Mouse (Mus musculus) CH12.LX (cell line): ENCODE results near the gene Olfr1424. TPM values are rescaled to one million over a fixed set of nuclear protein-coding genes. Genes with fewer than 3 reads are reported as not detected.

Experiments used
- DNase-seq: peaks from one replicate; pipeline ENCODE4 v3.0.0-alpha.2; 2013; ENCODE audit errors: extremely low read depth
- H3K27ac ChIP-seq: 2 replicates; pipeline ENCODE4 v1.5.1; 2012; ENCODE audit warnings: low read depth, mild to moderate bottlenecking, control low read depth, moderate library complexity; ENCODE audit not compliant: insufficient read depth
- H3K27me3 ChIP-seq: replicated peaks from 2 replicates; pipeline ENCODE3; 2012; ENCODE audit warnings: inconsistent platforms
- H3K36me3 ChIP-seq, 2 experiments: replicated peaks in 1 of 2; 2 replicates each; pipeline versions ENCODE3 to v1.6.1; 2012; ENCODE audit warnings: inconsistent platforms in 1 of 2, low read length in 1 of 2, mild to moderate bottlenecking in 1 of 2, mixed read lengths in 1 of 2, moderate library complexity in 1 of 2; ENCODE audit not compliant: control insufficient read depth in 1 of 2, insufficient read depth in 1 of 2
- H3K4me1 ChIP-seq, 2 experiments: 2 replicates each; pipeline ENCODE4 v1.6.1; 2012; ENCODE audit warnings: inconsistent platforms in 1 of 2, moderate library complexity in 1 of 2; ENCODE audit not compliant: insufficient read depth in 2 of 2, control insufficient read depth in 1 of 2
- H3K4me2 ChIP-seq: 2 replicates; pipeline ENCODE4 v1.6.1; 2012; ENCODE audit warnings: low read depth, mild to moderate bottlenecking, control low read depth; ENCODE audit not compliant: poor library complexity, insufficient read depth, severe bottlenecking
- H3K4me3 ChIP-seq, 3 experiments: fragments of 150-350 bp in 1 of 3; sonication (generic) in 1 of 3; replicated peaks in 1 of 3; 2 replicates each; pipeline versions ENCODE3 to v1.5.1; 2011 to 2012; ENCODE audit warnings: low read depth in 2 of 3, low read length in 2 of 3, mild to moderate bottlenecking in 2 of 3, moderate library complexity in 2 of 3, control low read depth in 1 of 3, improper control_type of control experiment in 1 of 3, inconsistent platforms in 1 of 3, mixed read lengths in 1 of 3; ENCODE audit not compliant: poor library complexity in 1 of 3
- H3K79me2 ChIP-seq: replicated peaks from 2 replicates; pipeline ENCODE4 v1.6.1; 2012; ENCODE audit warnings: mild to moderate bottlenecking, moderate library complexity; ENCODE audit not compliant: control insufficient read depth, poor library complexity, insufficient read depth, severe bottlenecking; ENCODE audit errors: extremely low read depth
- H3K9ac ChIP-seq: 2 replicates; pipeline ENCODE4 v1.6.1; 2012; ENCODE audit warnings: low read depth, mild to moderate bottlenecking, control low read depth, moderate library complexity; ENCODE audit not compliant: insufficient read depth
- H3K9me3 ChIP-seq: replicated peaks from 2 replicates; pipeline ENCODE3; 2012; ENCODE audit warnings: low read length, inconsistent platforms, mixed read lengths
- CHD2 ChIP-seq: IDR thresholded peaks from 2 replicates; pipeline ENCODE4 v1.6.1; 2011; ENCODE audit warnings: low read length, improper control_type of control experiment
- ELF1 ChIP-seq: IDR thresholded peaks from 2 replicates; pipeline ENCODE4 v1.6.1; 2014; ENCODE audit warnings: low read depth, mild to moderate bottlenecking, inconsistent platforms, low read length, improper control_type of control experiment
- EP300 ChIP-seq: IDR thresholded peaks from 2 replicates; pipeline ENCODE4 v1.6.1; 2011; ENCODE audit warnings: low read length, improper control_type of control experiment
- ETS1 ChIP-seq: conservative IDR thresholded peaks from 2 replicates; pipeline ENCODE4 v1.6.1; 2012; ENCODE audit warnings: low read depth, mild to moderate bottlenecking, inconsistent platforms, low read length, improper control_type of control experiment, moderate library complexity
- IRF4 ChIP-seq: IDR thresholded peaks from 2 replicates; pipeline ENCODE4 v1.6.1; 2014; ENCODE audit warnings: low read depth, mild to moderate bottlenecking, inconsistent platforms, low read length, improper control_type of control experiment
- JUN ChIP-seq: IDR thresholded peaks from 2 replicates; pipeline ENCODE4 v1.6.1; 2011; ENCODE audit warnings: low read depth, mild to moderate bottlenecking, low read length, improper control_type of control experiment, moderate library complexity; ENCODE audit not compliant: insufficient read depth
- JUND ChIP-seq: conservative IDR thresholded peaks from 2 replicates; pipeline ENCODE4 v1.6.1; 2011; ENCODE audit warnings: low read depth, low read length, improper control_type of control experiment
- MAFK ChIP-seq: IDR thresholded peaks from 2 replicates; pipeline ENCODE4 v1.6.1; 2011; ENCODE audit warnings: low read length, improper control_type of control experiment; ENCODE audit not compliant: insufficient replicate concordance
- MAX ChIP-seq: IDR thresholded peaks from 2 replicates; pipeline ENCODE4 v1.6.1; 2011; ENCODE audit warnings: low read length, improper control_type of control experiment
- MEF2A ChIP-seq: IDR thresholded peaks from 2 replicates; pipeline ENCODE4 v1.6.1; 2014; ENCODE audit warnings: low read depth, mild to moderate bottlenecking, inconsistent platforms, low read length, improper control_type of control experiment, borderline replicate concordance
- MXI1 ChIP-seq: IDR thresholded peaks from 2 replicates; pipeline ENCODE4 v1.6.1; 2011; ENCODE audit warnings: mild to moderate bottlenecking, low read depth, low read length, improper control_type of control experiment
- MYC ChIP-seq: IDR thresholded peaks from 2 replicates; pipeline ENCODE4 v1.6.1; 2011; ENCODE audit warnings: low read depth, mild to moderate bottlenecking, improper control_type of control experiment, low read length
- NRF1 ChIP-seq: IDR thresholded peaks from 2 replicates; pipeline ENCODE4 v1.6.1; 2014; ENCODE audit warnings: low read depth, mild to moderate bottlenecking, inconsistent platforms, low read length, improper control_type of control experiment, moderate library complexity
- POLR2A ChIP-seq: IDR thresholded peaks from 2 replicates; pipeline ENCODE4 v1.6.1; 2011; ENCODE audit warnings: low read depth, mild to moderate bottlenecking, improper control_type of control experiment, low read length
- SIN3A ChIP-seq: IDR thresholded peaks from 2 replicates; pipeline ENCODE4 v1.6.1; 2012; ENCODE audit warnings: low read length, improper control_type of control experiment, inconsistent platforms
- SMC3 ChIP-seq: IDR thresholded peaks from 2 replicates; pipeline ENCODE4 v1.6.1; 2011; ENCODE audit warnings: low read depth, low read length, improper control_type of control experiment
- TCF12 ChIP-seq: IDR thresholded peaks from 2 replicates; pipeline ENCODE4 v1.6.1; 2014; ENCODE audit warnings: low read depth, mild to moderate bottlenecking, inconsistent platforms, low read length, improper control_type of control experiment
- USF1 ChIP-seq: IDR thresholded peaks from 2 replicates; pipeline ENCODE4 v1.6.1; 2014; ENCODE audit warnings: low read depth, mild to moderate bottlenecking, inconsistent platforms, low read length, improper control_type of control experiment
- ZC3H11A ChIP-seq: IDR thresholded peaks from 2 replicates; pipeline ENCODE4 v1.6.1; 2012; ENCODE audit warnings: low read depth, mild to moderate bottlenecking, inconsistent platforms, low read length, improper control_type of control experiment
- ZKSCAN1 ChIP-seq: IDR thresholded peaks from 2 replicates; pipeline ENCODE4 v1.6.1; 2012; ENCODE audit warnings: low read depth, inconsistent platforms, low read length, improper control_type of control experiment, borderline replicate concordance
- ZMIZ1 ChIP-seq: IDR thresholded peaks from 2 replicates; pipeline ENCODE4 v1.6.1; 2012; ENCODE audit warnings: low read depth, mild to moderate bottlenecking, inconsistent platforms, low read length, improper control_type of control experiment
- ZNF384 ChIP-seq: IDR thresholded peaks from 2 replicates; pipeline ENCODE4 v1.6.1; 2012; ENCODE audit warnings: low read depth, low read length, improper control_type of control experiment, inconsistent platforms
- dilution Hi-C: fragments of 300-500 bp; cut with MboI; formaldehyde crosslinking; loops from 2 replicates; pipeline ENCODE4 v1.14.3; 2020; ENCODE audit warnings: low sequenced_read_pairs; ENCODE audit not compliant: extremely low pct_unique_long_range_greater_than_20kb, extremely low pct_ligation_motif_present
- in situ Hi-C: fragments of 300-500 bp; cut with MboI; formaldehyde crosslinking; loops from 3 replicates; pipeline ENCODE4 v1.14.3; 2019; ENCODE audit warnings: low sequenced_read_pairs, low pct_ligation_motif_present, low pct_unique_long_range_greater_than_20kb, mixed read lengths
- polyA plus RNA-seq: library from polyadenylated mRNA; unstranded; fragments of >175 nt; gene quantifications from 2 replicates; pipeline ENCODE4 v1.2.1, GENCODE M21; 2012; ENCODE audit warnings: low read depth; ENCODE audit not compliant: insufficient read length
- total RNA-seq, 2 experiments: library from RNA; depleted of rRNA; stranded (reverse); fragments of 300-350 nt in 1 of 2; fragments of >200 nt in 1 of 2; gene quantifications; 2 replicates each; pipeline ENCODE4 v1.2.3; 2012 to 2014

Olfr1424 gene
- total and polyA plus RNA-seq, 3 experiments: not detected

- Histone ChIP-seq H3K79me2 (no peaks in the 10 kb centered on the region), H3K4me1 (no peaks in the 10 kb centered on the region), H3K27ac (no peak overlapping the region), H3K9ac (no peak overlapping the region), H3K9me3 (no peaks in the 10 kb centered on the region), H3K4me3 (no peak overlapping the region), H3K4me2 (no peak overlapping the region), H3K36me3 (no peaks in the 10 kb centered on the region), H3K27me3 (no peaks in the 10 kb centered on the region)
- in situ Hi-C loops (no loop called here), dilution Hi-C loops (no loop called here)
- TF ChIP-seq JUN (no peak), JUND (no peak), ZKSCAN1 (no peak), ZC3H11A (no peak), MEF2A (no peak)
- DNase-seq: no peak
Measured at GRCm38 (mm10) chr19:12043163-12043562, 19.3 kb downstream of the Olfr1424 start.

GRCm38 (mm10) chr19:12041217-12041616 is 21.3 kb downstream of the Olfr1424 start, which contains the start of gene Olfr1423:
Gene Olfr1423 (minus strand): TSS chr19:12041317.
- dilution Hi-C loops (no loop called here), in situ Hi-C loops (no loop called here)

GRCm38 (mm10) chr19:12037727-12038126 is 24.8 kb downstream of the Olfr1424 start:
- Histone ChIP-seq H3K27ac (no peak overlapping the region), H3K9ac (no peak overlapping the region), H3K9me3 (peaks cover 7% of the 10 kb centered on the region), H3K79me2 (no peaks in the 10 kb centered on the region), H3K27me3 (no peaks in the 10 kb centered on the region), H3K4me3 (no peak overlapping the region), H3K4me1 (no peaks in the 10 kb centered on the region), H3K36me3 (no peaks in the 10 kb centered on the region), H3K4me2 (no peak overlapping the region)
- in situ Hi-C loops: no loop called here
- no peak for DNase-seq
- dilution Hi-C loops: no loop called here
- TF ChIP-seq SMC3 (no peak), MAX (no peak), POLR2A (no peak), SIN3A (no peak), ZC3H11A (no peak), NRF1 (no peak), TCF12 (no peak), EP300 (no peak), IRF4 (no peak), MXI1 (no peak)

More at GRCm38 (mm10) chr19:12041217-12041616, 21.3 kb downstream of the Olfr1424 start, which contains the start of gene Olfr1423:
- no peaks in the 10 kb centered on the region for H3K27me3 ChIP-seq
- H3K4me1 ChIP-seq: no peaks in the 10 kb centered on the region
- H3K36me3 ChIP-seq: no peaks in the 10 kb centered on the region
- DNase-seq: no peak
- H3K4me2 ChIP-seq: no peak within 1 kb of the TSS
- H3K27ac ChIP-seq: no peak within 1 kb of the TSS
- H3K9ac ChIP-seq: no peak within 1 kb of the TSS
- TF ChIP-seq MAFK (no peak), ZKSCAN1 (no peak), ZNF384 (no peak), ZMIZ1 (no peak), ELF1 (no peak), ETS1 (no peak), CHD2 (no peak), IRF4 (no peak), MYC (no peak), USF1 (no peak)
- H3K9me3 ChIP-seq: no peaks in the 10 kb centered on the region
- no peaks in the 10 kb centered on the region for H3K79me2 ChIP-seq
- no peak within 1 kb of the TSS for H3K4me3 ChIP-seq
